Mouse (Mus musculus) MEL (cell line): ENCODE measurements around the gene Gtf2h5. TPM values are rescaled to one million over a fixed set of nuclear protein-coding genes. Genes with fewer than 3 reads are reported as not detected.

ENCODE experiments used
- DNase-seq: peaks from one replicate; pipeline ENCODE4 v3.0.0; 2011; ENCODE audit warnings: low read depth, low spot score
- H3K27ac ChIP-seq: 2 replicates; pipeline ENCODE4 v1.5.1; 2012; ENCODE audit warnings: low read depth, mild to moderate bottlenecking, control low read depth, low read length, moderate library complexity; ENCODE audit not compliant: control insufficient read depth
- H3K27me3 ChIP-seq, 2 experiments: fragments of 150-350 bp in 1 of 2; sonication (generic) in 1 of 2; 2 replicates each; pipeline ENCODE4 v1.6.1; 2012; ENCODE audit warnings: low read length in 2 of 2, mild to moderate bottlenecking in 2 of 2, improper control_type of control experiment in 1 of 2, moderate library complexity in 1 of 2; ENCODE audit not compliant: insufficient read depth in 2 of 2, control insufficient read depth in 1 of 2
- H3K36me3 ChIP-seq, 2 experiments: 2 replicates each; pipeline ENCODE4 v1.6.1; 2012 to 2014; ENCODE audit warnings: low read length in 2 of 2, improper control_type of control experiment in 1 of 2, inconsistent platforms in 1 of 2, mild to moderate bottlenecking in 1 of 2; ENCODE audit not compliant: insufficient read depth in 2 of 2, control insufficient read depth in 1 of 2
- H3K4me1 ChIP-seq, 2 experiments: fragments of 150-350 bp in 1 of 2; sonication (generic) in 1 of 2; 2 replicates each; pipeline ENCODE4 v1.6.1; 2012; ENCODE audit warnings: low read length in 2 of 2, improper control_type of control experiment in 1 of 2, mild to moderate bottlenecking in 1 of 2; ENCODE audit not compliant: insufficient read depth in 2 of 2, control insufficient read depth in 1 of 2
- H3K4me3 ChIP-seq, 2 experiments: fragments of 150-350 bp in 1 of 2; sonication (generic) in 1 of 2; 2 replicates each; pipeline ENCODE4 v1.5.1; 2012; ENCODE audit warnings: low read depth in 2 of 2, low read length in 2 of 2, mild to moderate bottlenecking in 2 of 2, moderate library complexity in 2 of 2, control low read depth in 1 of 2, improper control_type of control experiment in 1 of 2; ENCODE audit not compliant: control insufficient read depth in 1 of 2, insufficient read depth in 1 of 2
- H3K79me2 ChIP-seq: 2 replicates; pipeline ENCODE4 v1.6.1; 2012; ENCODE audit warnings: mild to moderate bottlenecking, low read length, moderate library complexity; ENCODE audit not compliant: control insufficient read depth, poor library complexity, insufficient read depth
- H3K9ac ChIP-seq: 2 replicates; pipeline ENCODE4 v1.6.1; 2012; ENCODE audit warnings: low read depth, mild to moderate bottlenecking, control low read depth, low read length, moderate library complexity; ENCODE audit not compliant: control insufficient read depth, poor library complexity, severe bottlenecking
- H3K9me3 ChIP-seq: fragments of 150-350 bp; sonication (generic); replicated peaks from 2 replicates; pipeline ENCODE4 v1.6.1; 2012; ENCODE audit warnings: mild to moderate bottlenecking, low read length, improper control_type of control experiment, moderate library complexity; ENCODE audit not compliant: insufficient read depth
- CTCF ChIP-seq, 3 experiments: IDR thresholded peaks in 2 of 3; conservative IDR thresholded peaks in 1 of 3; 2 replicates each; pipeline ENCODE4 v1.5.1; 2011 to 2012; ENCODE audit warnings: low read length in 3 of 3, low read depth in 2 of 3, mild to moderate bottlenecking in 2 of 3, improper control_type of control experiment in 1 of 3, inconsistent platforms in 1 of 3, mixed read lengths in 1 of 3, moderate library complexity in 1 of 3; ENCODE audit not compliant: control insufficient read depth in 1 of 3, insufficient read depth in 1 of 3, poor library complexity in 1 of 3, severe bottlenecking in 1 of 3
- ELF1 ChIP-seq: IDR thresholded peaks from 2 replicates; pipeline ENCODE4 v1.6.1; 2014; ENCODE audit warnings: low read depth, mild to moderate bottlenecking, inconsistent platforms, low read length, improper control_type of control experiment, moderate library complexity
- EP300 ChIP-seq, 2 experiments: IDR thresholded peaks; 2 replicates each; pipeline ENCODE4 v1.6.1; 2011; ENCODE audit warnings: improper control_type of control experiment in 2 of 2, low read length in 2 of 2, low read depth in 1 of 2, mild to moderate bottlenecking in 1 of 2
- GABPA ChIP-seq: IDR thresholded peaks from 2 replicates; pipeline ENCODE4 v1.6.1; 2012; ENCODE audit warnings: low read depth, mild to moderate bottlenecking, inconsistent platforms, low read length, improper control_type of control experiment, moderate library complexity
- GATA1 ChIP-seq: IDR thresholded peaks from 2 replicates; pipeline ENCODE4 v1.6.1; 2011; ENCODE audit warnings: low read depth, low read length, improper control_type of control experiment
- JUND ChIP-seq: IDR thresholded peaks from 2 replicates; pipeline ENCODE4 v1.6.1; 2011; ENCODE audit warnings: low read depth, mild to moderate bottlenecking, improper control_type of control experiment, low read length
- MAFK ChIP-seq: IDR thresholded peaks from 2 replicates; pipeline ENCODE4 v1.6.1; 2011; ENCODE audit warnings: low read depth, mild to moderate bottlenecking, low read length, improper control_type of control experiment, borderline replicate concordance
- MAX ChIP-seq: IDR thresholded peaks from 2 replicates; pipeline ENCODE4 v1.6.1; 2011; ENCODE audit warnings: low read length, improper control_type of control experiment
- MAZ ChIP-seq: IDR thresholded peaks from 2 replicates; pipeline ENCODE4 v1.6.1; 2012; ENCODE audit warnings: low read depth, mild to moderate bottlenecking, inconsistent platforms, low read length, improper control_type of control experiment
- MXI1 ChIP-seq: IDR thresholded peaks from 2 replicates; pipeline ENCODE4 v1.6.1; 2011; ENCODE audit warnings: mild to moderate bottlenecking, low read depth, low read length, improper control_type of control experiment
- MYC ChIP-seq: IDR thresholded peaks from 2 replicates; pipeline ENCODE4 v1.6.1; 2011; ENCODE audit warnings: low read depth, mild to moderate bottlenecking, low read length, improper control_type of control experiment, moderate library complexity
- NELFE ChIP-seq: IDR thresholded peaks from 2 replicates; pipeline ENCODE4 v1.6.1; 2011; ENCODE audit warnings: low read depth, low read length, improper control_type of control experiment
- NRF1 ChIP-seq: IDR thresholded peaks from 2 replicates; pipeline ENCODE4 v1.6.1; 2014; ENCODE audit warnings: low read depth, mild to moderate bottlenecking, inconsistent platforms, low read length, improper control_type of control experiment, moderate library complexity; ENCODE audit not compliant: poor library complexity, insufficient read depth, severe bottlenecking
- POLR2AphosphoS2 ChIP-seq: IDR thresholded peaks from 2 replicates; pipeline ENCODE4 v1.6.1; 2011; ENCODE audit warnings: low read length, improper control_type of control experiment
- POLR2AphosphoS5 ChIP-seq: IDR thresholded peaks from 2 replicates; pipeline ENCODE4 v1.6.1; 2012; ENCODE audit warnings: low read depth, borderline replicate concordance, mild to moderate bottlenecking, inconsistent platforms, low read length, moderate library complexity, mixed read lengths
- RAD21 ChIP-seq: IDR thresholded peaks from 2 replicates; pipeline ENCODE4 v1.6.1; 2011; ENCODE audit warnings: mild to moderate bottlenecking, low read depth, low read length, improper control_type of control experiment
- SIN3A ChIP-seq: IDR thresholded peaks from 2 replicates; pipeline ENCODE4 v1.6.1; 2012; ENCODE audit warnings: low read length, improper control_type of control experiment, inconsistent platforms
- SMC3 ChIP-seq: IDR thresholded peaks from 2 replicates; pipeline ENCODE4 v1.6.1; 2011; ENCODE audit warnings: low read depth, low read length, improper control_type of control experiment
- TAL1 ChIP-seq: IDR thresholded peaks from 2 replicates; pipeline ENCODE4 v1.6.1; 2012; ENCODE audit warnings: mild to moderate bottlenecking, inconsistent platforms, low read length, moderate library complexity, mixed read lengths
- TBP ChIP-seq: IDR thresholded peaks from 2 replicates; pipeline ENCODE4 v1.8.0; 2011; ENCODE audit warnings: low read depth, low read length, improper control_type of control experiment
- TCF12 ChIP-seq: IDR thresholded peaks from 2 replicates; pipeline ENCODE4 v1.6.1; 2014; ENCODE audit warnings: low read depth, mild to moderate bottlenecking, inconsistent platforms, low read length, improper control_type of control experiment, moderate library complexity
- ZC3H11A ChIP-seq: IDR thresholded peaks from 2 replicates; pipeline ENCODE4 v1.6.1; 2012; ENCODE audit warnings: low read depth, mild to moderate bottlenecking, inconsistent platforms, low read length, improper control_type of control experiment
- ZKSCAN1 ChIP-seq: IDR thresholded peaks from 2 replicates; pipeline ENCODE4 v1.6.1; 2012; ENCODE audit warnings: low read depth, mild to moderate bottlenecking, inconsistent platforms, low read length, improper control_type of control experiment, moderate library complexity
- polyA plus RNA-seq, 2 experiments: library from polyadenylated mRNA; stranded (reverse) in 1 of 2; unstranded in 1 of 2; fragments of >175 nt in 1 of 2; fragments of >200 nt in 1 of 2; gene quantifications; 2 replicates each; pipeline versions ENCODE4 v1.2.1 to v1.2.4; 2012; ENCODE audit warnings: low replicate concordance in 2 of 2, low read depth in 1 of 2; ENCODE audit not compliant: insufficient read length in 2 of 2, insufficient read depth in 1 of 2, missing spikeins in 1 of 2
- total RNA-seq: library from RNA; depleted of rRNA; stranded (reverse); fragments of 300-350 nt; gene quantifications from 2 replicates; pipeline ENCODE4 v1.2.3, GENCODE M21; 2012

Gtf2h5 gene
- total and polyA plus RNA-seq, 3 experiments, result 78.3 to 90.9 TPM; not detected in 1

- H3K9ac ChIP-seq, result no peak overlapping the region
- no peak overlapping the region for H3K27ac ChIP-seq
- H3K4me1 ChIP-seq, result peaks cover 2% of the 10 kb centered on the region in 2 experiments; a peak in 2 of 4 replicates
- H3K79me2 ChIP-seq, result no peaks in the 10 kb centered on the region
- DNase-seq, result no peak
- TF ChIP-seq ELF1 (no peak), NELFE (no peak), ZKSCAN1 (no peak), POLR2AphosphoS5 (no peak), SIN3A (no peak), MAZ (no peak), TBP (no peak), POLR2AphosphoS2 (no peak), TAL1 (no peak), MAFK (no peak), CTCF (IDR thresholded peaks at IDR 0.05 in 2 of 3, conservative IDR thresholded peaks at IDR 0.05 in 1 of 3; ENCODE audit: control insufficient read depth in 1 of 3, insufficient read depth in 1 of 3, low read depth in 2 of 3, low read length in 3 of 3, poor library complexity in 1 of 3, severe bottlenecking in 1 of 3) (no peak), MYC (no peak), JUND (no peak), MXI1 (no peak), ZC3H11A (no peak), GABPA (no peak), TCF12 (no peak), RAD21 (no peak), MAX (no peak)
- no peaks in the 10 kb centered on the region for H3K27me3 ChIP-seq
- H3K4me3 ChIP-seq, result no peak overlapping the region
- no peaks in the 10 kb centered on the region for H3K9me3 ChIP-seq
- H3K36me3 ChIP-seq, result no peaks in the 10 kb centered on the region
Measured at GRCm38 (mm10) chr17:6036872-6037271, 42.7 kb upstream of the Gtf2h5 start.

DNA sequence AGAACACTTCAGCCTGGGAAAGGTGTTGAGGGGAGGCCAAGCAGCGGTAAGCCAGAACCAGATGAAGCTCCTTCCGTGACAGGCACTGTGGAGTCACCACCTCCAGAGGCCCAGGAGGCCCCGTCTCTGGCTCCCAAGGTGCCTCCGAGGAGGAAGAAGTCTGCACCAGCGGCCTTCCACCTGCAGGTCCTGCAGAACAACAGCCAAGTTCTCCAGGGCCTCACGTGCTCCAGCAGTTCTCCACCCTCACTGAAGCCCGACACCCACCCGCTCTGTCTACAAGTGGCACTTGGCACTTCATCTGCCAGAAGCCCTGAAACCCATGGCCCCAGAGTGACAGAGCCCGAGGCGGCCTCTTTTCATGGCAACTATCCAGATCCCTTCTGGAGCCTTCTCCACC, 42.1 kb upstream of the Gtf2h5 start:
- TF ChIP-seq MYC, result no peak
- no peak for TF ChIP-seq TBP
- no peak for TF ChIP-seq CTCF (IDR thresholded peaks at IDR 0.05 in 2 of 3, conservative IDR thresholded peaks at IDR 0.05 in 1 of 3; ENCODE audit: control insufficient read depth in 1 of 3, insufficient read depth in 1 of 3, low read depth in 2 of 3, low read length in 3 of 3, poor library complexity in 1 of 3, severe bottlenecking in 1 of 3)
- no peak for TF ChIP-seq GATA1
- no peak for TF ChIP-seq TCF12
- TF ChIP-seq EP300 (IDR thresholded peaks at IDR 0.05; ENCODE audit: low read depth in 1 of 2, low read length in 2 of 2), result no peak
- TF ChIP-seq SMC3, result no peak
- TF ChIP-seq NRF1, result no peak
- Histone ChIP-seq H3K79me2 (no peaks in the 10 kb centered on the region), H3K9ac (no peak overlapping the region), H3K36me3 (no peaks in the 10 kb centered on the region), H3K27ac (no peak overlapping the region), H3K4me1 (peaks cover 2% of the 10 kb centered on the region in 2 experiments; a peak in 2 of 4 replicates), H3K27me3 (no peaks in the 10 kb centered on the region), H3K4me3 (no peak overlapping the region), H3K9me3 (no peaks in the 10 kb centered on the region)
- no peak for DNase-seq
